Mouse (Mus musculus) hematopoietic stem cell, adult 5-6 weeks (primary cell): ENCODE measurements around the gene Myo1e. TPM values are rescaled to one million over a fixed set of nuclear protein-coding genes. Genes with fewer than 3 reads are reported as not detected.

Source experiments
- ATAC-seq, 2 experiments: fragments of 125-278 bp in 1 of 2; replicated peaks in 1 of 2; 2 replicates each; pipeline ENCODE4 v1.8.0; 2016 to 2017; ENCODE audit warnings: inconsistent platforms in 2 of 2, mild to moderate bottlenecking in 2 of 2, moderate number of reproducible peaks in 2 of 2, low read depth in 1 of 2, moderate TSS enrichment in 1 of 2; ENCODE audit not compliant: low FRiP score in 2 of 2, poor library complexity in 2 of 2, severe bottlenecking in 2 of 2, insufficient read depth in 1 of 2, low TSS enrichment in 1 of 2
- total RNA-seq: library from RNA; stranded (forward); fragments of 172-1452, 232-1000 nt; gene quantifications from 2 replicates; pipeline ENCODE4 v1.2.3, GENCODE M21; 2017

The Myo1e gene
- 0.69 and 1.8 TPM in 2 replicates for total RNA-seq

- ATAC-seq: peak; percentile 89 to 93
Observed at GRCm38 (mm10) chr9:70207151-70207831, at the start of gene Myo1e. Myo1e (plus strand) TSS chr9:70207350.

GRCm38 (mm10) chr9:70160071-70160470 lies 47.1 kb upstream of the Myo1e start:
- ATAC-seq: no peak

- no peak for ATAC-seq
Observed at GRCm38 (mm10) chr9:70168973-70169372, 38.2 kb upstream of the Myo1e start.

- ATAC-seq: no peak
Observed at GRCm38 (mm10) chr9:70174291-70174848, 32.8 kb upstream of the Myo1e start.

GRCm38 (mm10) chr9:70174896-70175295 lies 32.3 kb upstream of the Myo1e start:
- ATAC-seq: no peak

- ATAC-seq: no peak
Observed at GRCm38 (mm10) chr9:70176291-70176690, 30.9 kb upstream of the Myo1e start.

- no peak for ATAC-seq
Observed at GRCm38 (mm10) chr9:70181719-70182118, 25.4 kb upstream of the Myo1e start.

GRCm38 (mm10) chr9:70182639-70183038 lies 24.5 kb upstream of the Myo1e start:
- ATAC-seq: no peak

GRCm38 (mm10) chr9:70192336-70192735 lies 14.8 kb upstream of the Myo1e start:
- no peak for ATAC-seq

GRCm38 (mm10) chr9:70194622-70195021 lies 12.5 kb upstream of the Myo1e start:
- no peak for ATAC-seq

- ATAC-seq: no peak
Observed at GRCm38 (mm10) chr9:70196956-70197659, 10.0 kb upstream of the Myo1e start.

- no peak for ATAC-seq
Observed at GRCm38 (mm10) chr9:70197992-70198391, 9.2 kb upstream of the Myo1e start.

- ATAC-seq: no peak
Observed at GRCm38 (mm10) chr9:70202753-70203152, 4.4 kb upstream of the Myo1e start.

GRCm38 (mm10) chr9:70203267-70204076 lies 3.7 kb upstream of the Myo1e start:
- no peak for ATAC-seq

- ATAC-seq: 0 out of 4 replicates have a peak, but pooled peaks of 1 of the 2 experiments have one; percentile 16
Observed at GRCm38 (mm10) chr9:70207981-70208521, 901 bp downstream of the Myo1e start.

GRCm38 (mm10) chr9:70208751-70209150 lies 1.6 kb downstream of the Myo1e start:
- no peak for ATAC-seq

GRCm38 (mm10) chr9:70209296-70210049 lies 2.3 kb downstream of the Myo1e start:
- ATAC-seq: no peak
